Mouse (Mus musculus): ENCODE measurements around the gene Tmem37. TPM values are rescaled to one million over a fixed set of nuclear protein-coding genes. Genes with fewer than 3 reads are reported as not detected.
A peak's percentile ranks its signal among the peaks of the same experiment; 100 is the strongest.

Tmem37 gene
- polyA plus RNA-seq, 1 experiment from 2014 or later, result 5.5 TPM

DNA sequence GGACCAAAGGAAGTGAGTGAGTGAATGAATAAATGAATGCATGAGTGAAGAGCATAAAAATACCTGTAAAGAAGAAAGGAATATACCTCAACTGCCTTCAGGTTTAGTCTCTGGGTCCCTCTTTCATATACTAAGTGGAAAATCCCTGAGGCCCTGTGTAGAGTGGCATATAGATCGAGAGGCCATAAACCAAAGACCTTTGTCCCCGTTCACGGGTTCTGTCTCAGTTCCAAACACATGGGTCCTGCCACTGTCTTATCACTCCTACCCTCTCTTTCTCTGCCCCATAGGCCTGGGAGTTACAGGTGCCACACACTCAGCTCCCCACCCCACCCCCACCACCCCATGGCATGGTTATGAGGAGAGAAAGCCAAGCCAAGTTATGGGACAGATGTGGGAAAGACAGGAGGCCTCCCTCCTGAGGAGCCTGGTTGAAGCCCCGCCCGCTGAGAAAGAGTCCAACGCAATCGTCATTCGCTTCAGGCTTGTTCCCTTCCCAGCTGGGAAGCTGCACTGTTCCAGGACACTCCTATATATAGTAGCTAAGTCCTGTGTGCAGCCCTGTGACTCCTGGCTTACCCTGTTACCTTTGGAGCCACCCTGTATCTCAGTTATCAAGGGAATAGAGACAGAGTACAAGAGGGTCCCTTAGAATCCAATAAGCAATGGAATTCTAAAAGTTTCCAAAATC is 17.2 kb upstream of the Tmem37 start:
- H3K9ac ChIP-seq, result no peak overlapping the region
- H3K4me2 ChIP-seq, result no peak overlapping the region
- WGBS, result 86% methylated on average over 8 of the region's 8 CpGs
- H3K27me3 ChIP-seq, result no peaks in the 10 kb centered on the region
- peaks cover 9% of the 10 kb centered on the region; the same call in 1 of the 2 replicates for H3K4me1 ChIP-seq
- no peak for ATAC-seq (ENCODE audit: insufficient number of reproducible peaks, insufficient read depth, low FRiP score, low TSS enrichment, low read depth)
- no peaks in the 10 kb centered on the region for H3K9me3 ChIP-seq
- H3K27ac ChIP-seq, result no peak overlapping the region
- no peaks in the 10 kb centered on the region for H3K36me3 ChIP-seq
- H3K4me3 ChIP-seq, result no peak overlapping the region

DNA sequence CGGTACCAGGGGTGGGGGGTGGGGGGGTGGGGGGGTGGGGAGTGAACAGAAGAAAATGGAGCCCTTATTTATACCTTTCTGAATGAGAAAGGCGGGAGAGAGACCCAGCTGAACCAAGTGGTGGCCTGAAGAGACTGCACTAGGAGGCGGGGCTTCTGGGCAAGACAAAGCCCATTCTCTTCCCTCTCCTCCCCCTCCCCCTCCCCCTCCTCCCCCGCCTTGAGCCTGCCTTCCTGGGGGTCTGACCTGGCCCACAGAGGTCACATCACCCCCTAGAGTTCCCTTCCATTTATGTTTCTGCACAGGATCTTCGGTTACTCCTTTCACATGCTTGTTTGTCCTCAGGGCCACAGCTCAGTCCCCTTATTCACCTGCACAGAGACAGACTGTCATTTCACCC is 15.3 kb upstream of the Tmem37 start:
- Histone ChIP-seq H3K9me3 (no peaks in the 10 kb centered on the region), H3K9ac (no peak overlapping the region), H3K27ac (no peak overlapping the region), H3K4me3 (no peak overlapping the region), H3K36me3 (no peaks in the 10 kb centered on the region), H3K4me2 (no peak overlapping the region), H3K27me3 (no peaks in the 10 kb centered on the region), H3K4me1 (peaks cover 10% of the 10 kb centered on the region)
- ATAC-seq (ENCODE audit: insufficient number of reproducible peaks, insufficient read depth, low FRiP score, low TSS enrichment, low read depth), result no peak
- 22% methylated on average over 3 of the region's 5 CpGs for WGBS

DNA sequence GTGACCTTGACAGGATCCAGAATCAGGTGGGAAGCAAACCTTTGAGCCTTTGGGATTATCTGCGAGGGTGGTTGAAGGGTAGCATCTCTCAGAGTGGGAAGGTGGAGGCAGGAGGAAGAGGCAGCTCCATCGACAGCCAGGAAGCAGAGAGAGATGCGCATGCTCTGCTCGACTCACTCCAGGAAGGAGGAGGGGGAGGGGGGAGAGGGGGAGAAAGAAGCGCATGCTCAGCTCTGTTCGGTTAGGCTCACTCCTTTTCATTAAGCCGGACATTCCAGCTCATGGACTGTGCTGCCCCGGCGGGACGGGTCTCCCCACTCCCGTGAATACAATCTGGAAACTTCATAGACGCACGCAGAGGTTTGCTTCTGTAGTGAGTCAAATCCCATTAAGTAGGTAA is 12.8 kb upstream of the Tmem37 start:
- H3K9me3 ChIP-seq, result no peaks in the 10 kb centered on the region
- H3K9ac ChIP-seq, result no peak overlapping the region
- 61% methylated on average over 13 of the region's 13 CpGs for WGBS
- no peaks in the 10 kb centered on the region for H3K27me3 ChIP-seq
- H3K27ac ChIP-seq, result no peak overlapping the region
- H3K4me3 ChIP-seq, result no peak overlapping the region
- no peaks in the 10 kb centered on the region for H3K36me3 ChIP-seq
- H3K4me1 ChIP-seq, result peaks cover 25% of the 10 kb centered on the region
- H3K4me2 ChIP-seq, result no peak overlapping the region
- ATAC-seq (ENCODE audit: insufficient number of reproducible peaks, insufficient read depth, low FRiP score, low TSS enrichment, low read depth), result no peak

DNA sequence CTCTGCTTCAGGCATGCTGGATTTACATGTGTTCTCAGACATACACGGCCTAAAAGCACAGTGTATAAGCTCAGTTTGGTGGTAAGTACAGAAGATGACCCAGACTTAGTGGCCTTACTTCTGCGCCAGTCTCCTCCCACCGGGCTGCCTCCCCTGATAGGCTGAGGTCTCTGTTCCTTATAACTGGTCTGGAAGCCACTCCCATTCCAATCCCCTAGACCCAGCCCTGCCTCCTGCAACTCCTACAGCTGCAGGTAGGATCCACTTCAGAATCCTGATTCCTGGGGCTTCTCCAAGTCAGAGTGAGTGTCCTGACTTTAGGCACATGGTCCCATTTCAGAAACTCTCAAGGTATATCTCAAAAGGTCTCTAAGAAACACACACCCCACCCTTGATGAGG is 11.8 kb upstream of the Tmem37 start:
- WGBS, result 63% methylated on average over 3 of the region's 3 CpGs
- no peak for ATAC-seq (ENCODE audit: insufficient number of reproducible peaks, insufficient read depth, low FRiP score, low TSS enrichment, low read depth)
- Histone ChIP-seq H3K9ac (no peak overlapping the region), H3K4me2 (no peak overlapping the region), H3K36me3 (no peaks in the 10 kb centered on the region), H3K4me1 (peaks cover 25% of the 10 kb centered on the region), H3K27me3 (no peaks in the 10 kb centered on the region), H3K9me3 (no peaks in the 10 kb centered on the region), H3K27ac (no peak overlapping the region), H3K4me3 (no peak overlapping the region)

DNA sequence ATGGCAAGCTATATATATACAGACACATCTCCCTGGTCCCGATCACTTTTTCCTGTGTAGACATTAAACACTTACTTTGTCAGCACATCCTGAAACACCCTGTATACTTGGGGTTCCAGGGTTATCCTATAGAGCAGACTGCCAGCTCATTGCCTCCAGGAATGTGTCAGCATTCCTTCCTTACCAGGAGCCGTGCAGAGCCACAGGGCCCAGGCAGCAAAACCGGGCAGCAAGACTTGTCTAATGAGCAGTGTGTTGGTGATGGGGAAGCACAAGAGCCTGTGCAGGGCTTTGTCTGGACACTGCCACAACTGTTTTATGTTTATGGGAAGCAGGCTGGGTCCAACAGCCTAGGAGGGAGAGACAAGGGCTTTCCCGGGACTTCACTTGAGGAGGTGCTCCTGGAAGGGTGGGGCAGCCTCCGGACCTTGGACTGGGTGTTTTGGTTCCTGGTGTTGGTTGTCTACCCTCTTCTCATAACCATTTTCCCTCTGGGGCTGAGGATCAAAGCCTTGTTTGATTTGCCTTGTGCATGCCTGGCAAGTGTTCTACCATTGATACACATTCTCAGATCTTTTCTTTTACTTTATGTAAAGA is 10.1 kb upstream of the Tmem37 start:
- H3K4me2 ChIP-seq, result no peak overlapping the region
- H3K9ac ChIP-seq, result no peak overlapping the region
- no peak overlapping the region for H3K4me3 ChIP-seq
- no peaks in the 10 kb centered on the region for H3K27me3 ChIP-seq
- WGBS, result 40% methylated on average over 5 of the region's 5 CpGs
- ATAC-seq (ENCODE audit: insufficient number of reproducible peaks, insufficient read depth, low FRiP score, low TSS enrichment, low read depth), result no peak
- H3K9me3 ChIP-seq, result no peaks in the 10 kb centered on the region
- peaks cover 20% of the 10 kb centered on the region for H3K4me1 ChIP-seq
- no peak overlapping the region for H3K27ac ChIP-seq
- no peaks in the 10 kb centered on the region for H3K36me3 ChIP-seq

DNA sequence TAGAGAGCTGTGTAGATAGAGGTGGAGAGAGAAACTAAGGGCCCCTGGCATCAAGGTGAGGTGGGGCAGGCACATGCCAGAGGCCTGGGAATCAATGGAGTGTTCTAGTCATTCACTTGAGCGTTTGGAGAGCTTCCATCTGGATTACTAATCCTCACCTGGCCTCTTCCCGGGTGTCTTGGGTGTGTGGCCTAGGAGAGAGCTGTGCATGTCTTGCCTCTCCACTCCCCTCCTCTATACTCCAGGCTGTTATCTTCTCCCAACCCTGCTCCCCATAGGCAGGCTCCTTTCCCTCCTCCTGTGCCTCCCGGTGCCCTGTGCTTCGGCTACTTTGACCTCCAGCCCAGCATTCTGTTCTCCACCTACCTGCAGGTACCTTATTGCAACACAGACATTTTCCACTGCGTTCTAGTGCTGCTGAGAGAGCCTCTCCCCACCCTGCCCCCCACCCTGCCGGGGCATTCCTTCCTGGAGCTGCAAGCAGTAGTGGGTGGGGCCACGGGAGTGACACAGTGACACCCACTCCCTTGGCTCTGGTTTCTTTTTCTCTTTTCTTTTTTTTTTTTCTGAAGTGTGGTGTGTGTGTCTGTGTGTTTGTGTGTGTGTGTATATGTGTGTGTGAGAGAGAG is 9.2 kb upstream of the Tmem37 start:
- Histone ChIP-seq H3K27me3 (no peaks in the 10 kb centered on the region), H3K4me2 (no peak overlapping the region), H3K4me1 (peaks cover 17% of the 10 kb centered on the region), H3K9me3 (no peaks in the 10 kb centered on the region), H3K9ac (no peak overlapping the region), H3K27ac (no peak overlapping the region), H3K4me3 (no peak overlapping the region), H3K36me3 (no peaks in the 10 kb centered on the region)
- 22% methylated on average over 7 of the region's 7 CpGs for whole genome bisulfite sequencing
- ATAC-seq (ENCODE audit: insufficient number of reproducible peaks, insufficient read depth, low FRiP score, low TSS enrichment, low read depth), result no peak

DNA sequence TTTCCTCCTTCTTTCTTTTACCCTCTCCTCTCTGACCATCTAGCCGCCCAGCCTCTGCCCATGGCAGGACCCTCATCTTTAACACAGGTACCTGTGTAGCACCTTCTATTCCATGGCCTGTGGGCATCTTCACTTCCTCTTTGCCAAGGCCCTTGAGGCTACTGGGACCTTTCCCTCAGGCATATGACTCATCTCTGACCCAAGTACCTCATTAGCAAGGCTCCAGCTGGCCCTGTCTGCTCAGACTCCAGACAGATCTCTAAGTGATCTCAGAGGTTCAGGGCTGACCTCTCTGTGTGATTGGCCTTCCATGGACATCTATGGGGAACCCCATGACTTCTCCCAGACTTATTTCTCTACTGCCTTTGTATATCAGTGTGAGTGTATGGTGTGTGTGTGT is 6.8 kb upstream of the Tmem37 start:
- WGBS, result 97% methylated on average over 1 of the region's 1 CpGs
- Histone ChIP-seq H3K9ac (no peak overlapping the region), H3K4me2 (no peak overlapping the region), H3K4me1 (peaks cover 17% of the 10 kb centered on the region), H3K9me3 (no peaks in the 10 kb centered on the region), H3K4me3 (no peak overlapping the region), H3K27ac (no peak overlapping the region), H3K36me3 (no peaks in the 10 kb centered on the region), H3K27me3 (0 out of 2 replicates have a peak, but pooled peaks cover 2% of the 10 kb centered on the region)
- ATAC-seq (ENCODE audit: insufficient number of reproducible peaks, insufficient read depth, low FRiP score, low TSS enrichment, low read depth), result no peak

DNA sequence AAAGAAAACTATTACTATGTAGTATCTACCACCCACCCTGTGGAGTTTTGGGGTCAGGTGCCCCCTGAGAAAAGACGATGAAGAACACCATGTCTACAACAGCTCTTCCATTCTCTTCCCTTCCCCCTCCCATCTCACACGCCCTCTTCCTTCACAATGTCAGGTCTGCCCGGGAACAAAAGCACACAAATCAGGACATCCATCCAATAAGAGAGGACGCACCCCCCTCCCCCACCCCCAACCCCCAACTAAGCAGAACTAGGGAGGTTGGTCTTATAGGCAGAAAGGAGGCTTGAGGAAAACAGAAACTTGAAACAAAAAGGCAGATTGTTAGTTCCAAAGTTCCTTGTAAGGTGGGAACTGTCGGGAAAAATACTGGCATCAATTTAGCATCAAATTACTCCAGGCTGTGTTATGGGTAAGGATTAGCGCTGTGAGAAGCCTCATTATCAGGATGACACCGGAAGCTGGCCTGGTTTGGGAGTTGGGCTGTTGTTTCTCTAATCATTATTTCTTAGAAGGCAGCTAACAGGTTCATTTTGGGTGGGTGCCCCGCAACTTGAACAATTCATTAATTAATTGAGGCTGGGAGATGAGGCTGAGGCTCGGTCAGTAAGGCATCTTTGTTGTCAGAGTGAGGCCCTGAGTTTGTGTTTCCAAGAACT is 4.0 kb upstream of the Tmem37 start:
- H3K4me1 ChIP-seq, result peaks cover 19% of the 10 kb centered on the region
- H3K9ac ChIP-seq, result no peak overlapping the region
- ATAC-seq (ENCODE audit: insufficient number of reproducible peaks, insufficient read depth, low FRiP score, low TSS enrichment, low read depth), result no peak
- no peak overlapping the region for H3K27ac ChIP-seq
- 6% methylated on average over 9 of the region's 9 CpGs for WGBS
- H3K36me3 ChIP-seq, result no peaks in the 10 kb centered on the region
- H3K27me3 ChIP-seq, result peaks cover 29% of the 10 kb centered on the region
- H3K4me3 ChIP-seq, result no peak overlapping the region
- H3K4me2 ChIP-seq, result no peak overlapping the region
- H3K9me3 ChIP-seq, result no peaks in the 10 kb centered on the region

DNA sequence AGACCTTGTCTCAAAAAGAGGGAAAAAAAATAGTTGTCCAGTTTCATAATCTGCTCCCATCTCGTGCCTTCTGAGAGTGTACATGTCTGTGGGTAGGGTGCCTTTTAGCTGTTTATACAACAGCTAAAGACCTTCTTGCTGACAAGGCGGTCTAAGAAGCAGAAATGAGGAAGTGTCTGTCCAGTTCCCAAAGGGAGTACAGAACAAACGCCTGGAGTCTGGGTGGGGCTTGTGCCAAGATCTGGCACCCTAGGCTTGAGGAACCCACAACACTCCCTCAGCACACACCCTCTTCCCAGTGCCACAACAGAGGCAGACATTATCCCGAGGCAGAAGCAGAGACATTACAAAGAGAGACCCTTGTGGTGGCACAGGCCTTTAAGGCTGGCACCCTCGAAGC is 1.6 kb upstream of the Tmem37 start:
- Histone ChIP-seq H3K27me3 (peaks cover 37% of the 10 kb centered on the region), H3K4me2 (no peak overlapping the region), H3K27ac (no peak overlapping the region), H3K9me3 (no peaks in the 10 kb centered on the region), H3K4me1 (peaks cover 19% of the 10 kb centered on the region), H3K9ac (no peak overlapping the region), H3K36me3 (no peaks in the 10 kb centered on the region), H3K4me3 (no peak overlapping the region)
- ATAC-seq (ENCODE audit: insufficient number of reproducible peaks, insufficient read depth, low FRiP score, low TSS enrichment, low read depth), result no peak
- 75% methylated on average over 5 of the region's 5 CpGs for WGBS

DNA sequence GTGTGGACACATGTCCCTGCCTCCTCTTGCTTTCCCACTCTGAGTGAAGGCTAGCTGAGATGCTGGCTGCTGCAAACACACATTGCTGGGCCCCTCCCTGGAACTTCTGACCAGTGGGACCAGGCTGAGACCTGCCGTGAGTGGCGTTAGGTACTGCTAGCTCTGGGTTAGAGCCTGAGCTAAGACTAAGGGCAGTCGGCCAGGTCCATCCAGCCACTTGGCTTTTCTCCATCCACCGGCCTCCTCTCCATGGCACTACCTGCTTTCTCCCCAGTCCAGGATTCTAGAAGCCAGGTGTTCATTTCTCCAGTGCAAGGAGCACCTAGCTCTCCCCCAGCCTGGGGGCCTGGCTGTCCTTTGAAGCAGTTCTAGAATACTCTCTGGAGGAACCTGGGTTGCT is 1.1 kb upstream of the Tmem37 start:
- 86% methylated on average over 4 of the region's 4 CpGs for WGBS
- Histone ChIP-seq H3K4me2 (no peak overlapping the region), H3K9ac (no peak overlapping the region), H3K4me1 (peaks cover 19% of the 10 kb centered on the region), H3K9me3 (no peaks in the 10 kb centered on the region), H3K27ac (no peak overlapping the region), H3K36me3 (no peaks in the 10 kb centered on the region), H3K27me3 (peaks cover 37% of the 10 kb centered on the region), H3K4me3 (no peak overlapping the region)
- ATAC-seq (ENCODE audit: insufficient number of reproducible peaks, insufficient read depth, low FRiP score, low TSS enrichment, low read depth), result no peak

DNA sequence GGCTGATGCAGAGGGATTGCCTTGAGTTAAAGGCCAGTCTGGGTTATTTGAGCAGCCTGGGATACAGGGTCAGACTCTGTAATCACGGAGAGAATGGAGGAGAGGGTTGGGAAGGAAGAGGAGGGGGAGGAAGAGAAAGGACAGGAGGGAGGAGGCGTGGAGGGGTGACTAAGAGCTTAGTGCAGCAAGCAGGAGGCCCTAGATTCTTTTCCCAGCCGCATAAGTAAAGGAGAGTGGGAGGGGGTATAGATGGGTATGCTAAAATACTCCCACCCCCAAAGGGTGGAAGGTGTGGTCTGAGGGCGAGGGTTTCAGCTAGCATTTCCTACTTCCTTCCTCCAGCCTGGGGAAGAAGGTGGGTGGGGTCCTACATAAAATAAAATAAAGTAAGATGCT is 431 bp upstream of the Tmem37 start:
- peak overlapping the region; percentile 43; the same call in 1 of the 2 replicates for H3K4me3 ChIP-seq
- peaks cover 37% of the 10 kb centered on the region for H3K27me3 ChIP-seq
- peaks cover 19% of the 10 kb centered on the region for H3K4me1 ChIP-seq
- H3K9ac ChIP-seq, result no peak overlapping the region
- 22% methylated on average over 4 of the region's 4 CpGs for WGBS
- H3K27ac ChIP-seq, result no peak overlapping the region
- no peak for ATAC-seq (ENCODE audit: insufficient number of reproducible peaks, insufficient read depth, low FRiP score, low TSS enrichment, low read depth)
- no peaks in the 10 kb centered on the region for H3K36me3 ChIP-seq
- H3K4me2 ChIP-seq, result peak overlapping the region; percentile 89
- H3K9me3 ChIP-seq, result no peaks in the 10 kb centered on the region

DNA sequence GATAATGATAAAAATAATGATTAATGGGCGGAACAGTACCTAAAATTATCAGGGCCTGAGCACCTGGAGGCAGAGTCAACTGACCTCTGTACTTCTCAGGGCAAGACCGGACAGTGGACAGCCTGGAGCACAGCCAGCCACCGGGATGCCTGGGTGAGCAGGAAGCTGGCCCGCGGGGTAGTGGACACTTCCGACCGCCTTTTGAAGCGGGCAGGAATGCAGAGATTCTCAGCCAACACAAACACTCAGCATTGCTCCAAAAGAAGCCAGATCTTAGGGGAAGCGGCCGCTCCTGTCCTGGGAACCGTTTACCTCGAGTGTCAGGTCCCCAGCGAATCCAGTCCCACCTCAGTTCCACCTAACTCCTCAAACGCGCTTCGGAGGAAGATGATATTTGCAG is 974 bp downstream of the Tmem37 start:
- H3K9ac ChIP-seq, result peak overlapping the region; percentile 61
- no peak for ATAC-seq (ENCODE audit: insufficient number of reproducible peaks, insufficient read depth, low FRiP score, low TSS enrichment, low read depth)
- no peak overlapping the region for H3K27ac ChIP-seq
- H3K4me3 ChIP-seq, result peak overlapping the region; percentile 43
- H3K36me3 ChIP-seq, result no peaks in the 10 kb centered on the region
- H3K27me3 ChIP-seq, result peaks cover 37% of the 10 kb centered on the region
- peaks cover 19% of the 10 kb centered on the region for H3K4me1 ChIP-seq
- H3K9me3 ChIP-seq, result no peaks in the 10 kb centered on the region
- peak overlapping the region; percentile 89 for H3K4me2 ChIP-seq
- 6% methylated on average over 16 of the region's 16 CpGs for WGBS

All from embryonic facial prominence, embryonic 13.5 days (tissue).